Mouse (Mus musculus): ENCODE results near the gene Fpr1.

The Fpr1 gene

DNA sequence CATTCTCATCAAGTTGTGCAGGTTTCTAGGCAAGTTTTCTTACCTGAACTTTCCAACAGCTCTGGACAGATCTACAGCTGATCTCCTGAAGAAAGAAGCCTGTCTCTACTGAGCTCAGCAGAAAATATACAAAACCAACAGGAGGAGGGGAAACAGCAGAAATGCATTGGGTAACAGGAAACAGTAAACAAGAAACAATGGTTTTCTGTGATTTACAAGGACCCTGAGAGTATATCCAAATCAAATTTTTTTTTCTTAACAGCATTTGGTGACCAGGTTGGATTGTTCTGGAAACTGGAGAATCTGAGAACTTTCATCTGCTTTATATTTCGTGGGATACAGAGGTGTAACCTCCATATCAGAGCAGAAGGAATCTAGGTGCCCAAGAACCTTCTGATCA lies at the start of gene Fpr1:
TSS of gene Fpr1 (minus strand) at position 101 of the 400 bp plus-strand sequence.
- no peak for TF ChIP-seq GATA4 (IDR thresholded peaks at IDR 0.05; ENCODE audit: insufficient replicate concordance, low read length)

DNA sequence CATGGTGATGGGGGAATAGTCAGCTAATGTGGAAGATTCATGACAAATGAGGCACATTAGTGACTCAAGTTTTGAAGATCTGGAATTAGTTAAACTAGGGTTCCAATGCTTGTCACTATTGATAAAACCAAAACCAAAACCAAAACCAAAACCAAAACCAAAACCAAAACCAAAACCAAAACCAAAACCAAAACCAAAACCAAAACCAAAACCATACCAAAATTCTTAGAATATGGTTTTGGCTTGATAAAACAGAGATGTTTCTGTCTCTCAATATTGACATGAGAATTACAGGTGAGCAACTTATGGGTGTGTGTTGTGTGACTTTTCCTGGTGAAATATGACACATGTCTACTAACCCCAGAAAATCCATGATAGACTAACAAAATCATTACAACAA lies 34.0 kb upstream of the Fpr1 start:
- TF ChIP-seq GATA4 (IDR thresholded peaks at IDR 0.05; ENCODE audit: insufficient replicate concordance, low read length): no peak

DNA sequence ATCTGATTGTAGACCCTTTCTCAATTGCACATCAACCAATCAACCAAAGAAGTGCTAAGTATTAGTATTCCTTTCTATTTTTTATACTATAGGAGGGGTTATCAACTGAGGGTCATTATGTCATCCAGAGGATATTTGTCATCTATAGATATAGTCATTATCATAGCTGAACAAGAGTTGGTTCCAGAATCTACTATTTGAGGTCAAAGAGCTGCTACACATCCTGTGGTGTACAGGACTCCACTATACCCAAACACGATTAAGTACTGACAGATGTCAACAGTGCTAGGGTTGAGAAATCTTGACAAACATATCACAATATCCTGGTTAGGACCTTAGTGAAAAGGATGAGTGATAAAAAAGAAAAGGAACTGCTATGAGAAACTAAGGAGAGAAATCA lies 33.6 kb upstream of the Fpr1 start:
- TF ChIP-seq GATA4 (IDR thresholded peaks at IDR 0.05; ENCODE audit: insufficient replicate concordance, low read length): no peak

DNA sequence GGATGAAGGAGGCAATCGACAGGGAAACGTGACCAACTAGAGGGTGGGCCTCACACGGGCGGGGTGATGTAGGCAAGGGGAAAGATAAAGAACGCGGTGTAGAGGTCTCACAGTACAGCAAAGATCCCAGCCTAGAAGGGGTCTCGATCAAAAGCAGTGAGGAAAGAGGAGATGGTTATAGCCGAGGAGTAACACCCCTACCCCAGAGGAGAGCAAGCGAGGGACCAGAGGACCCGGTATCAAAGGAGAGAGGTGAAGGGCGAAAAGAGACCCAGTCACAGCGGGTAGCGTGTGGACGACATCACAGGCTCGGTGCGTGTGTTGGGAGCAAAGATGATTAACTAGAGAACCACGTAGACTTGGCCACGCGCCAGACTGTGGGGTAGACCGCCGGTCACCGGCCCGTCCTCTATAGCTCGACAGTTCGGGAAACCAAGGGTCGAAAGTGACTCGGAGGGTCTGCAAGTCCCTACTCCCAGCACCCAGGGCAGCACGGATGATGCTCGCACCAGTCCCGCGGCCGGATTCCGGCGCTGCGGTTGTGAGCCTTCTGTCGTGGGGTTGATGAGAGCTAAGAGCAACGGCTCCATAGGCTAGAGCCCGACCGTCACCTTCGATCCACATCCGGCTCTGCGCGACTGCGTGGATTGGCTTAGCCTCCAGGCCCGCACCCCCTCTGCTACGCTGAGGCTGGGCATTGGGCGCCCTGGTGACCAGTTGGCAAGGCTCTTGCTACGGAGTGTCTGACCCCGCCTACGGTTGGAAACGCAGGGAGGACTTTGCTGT lies 26.1 kb upstream of the Fpr1 start:
- TF ChIP-seq GATA4 (IDR thresholded peaks at IDR 0.05; ENCODE audit: insufficient replicate concordance, low read length): no peak

DNA sequence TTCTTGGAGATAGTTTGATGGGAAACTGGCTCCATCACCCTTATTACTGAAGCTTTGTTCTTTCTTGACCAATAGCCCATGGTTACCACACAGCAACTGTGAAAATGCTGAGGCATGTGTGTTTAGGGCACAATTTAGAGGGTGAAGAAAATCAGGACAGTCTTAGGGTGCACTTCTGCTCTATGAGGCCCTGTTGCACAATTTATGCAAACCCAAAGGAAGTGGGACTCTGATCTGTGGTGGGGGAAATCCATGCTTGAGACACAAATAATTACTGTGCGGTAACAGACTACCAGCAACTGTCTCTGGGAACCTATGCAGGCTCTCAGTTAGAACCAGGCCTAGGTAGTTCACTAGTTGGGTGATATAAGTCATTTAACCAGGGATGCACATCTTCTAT lies 17.0 kb upstream of the Fpr1 start:
- TF ChIP-seq GATA4 (IDR thresholded peaks at IDR 0.05; ENCODE audit: insufficient replicate concordance, low read length): no peak

DNA sequence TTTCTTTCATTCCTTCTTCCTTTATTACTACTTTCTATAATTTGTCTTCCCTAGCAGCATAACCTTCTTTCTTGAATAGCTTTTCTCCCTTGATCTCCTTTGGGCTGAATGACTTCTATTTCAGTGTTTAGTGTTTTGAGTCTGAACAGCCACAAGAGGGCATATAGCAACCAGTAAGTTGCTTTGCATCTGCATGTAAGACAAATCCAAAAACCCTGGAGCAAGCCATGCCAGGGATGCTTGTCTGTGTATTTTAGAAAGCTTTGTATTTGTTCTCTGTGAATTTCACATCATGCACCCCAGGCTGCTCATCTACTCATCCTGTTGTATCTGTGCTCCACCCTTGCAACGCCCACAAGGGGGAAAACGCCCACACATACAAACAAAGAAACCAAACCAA lies 15.5 kb upstream of the Fpr1 start:
- TF ChIP-seq GATA4 (IDR thresholded peaks at IDR 0.05; ENCODE audit: insufficient replicate concordance, low read length): no peak

DNA sequence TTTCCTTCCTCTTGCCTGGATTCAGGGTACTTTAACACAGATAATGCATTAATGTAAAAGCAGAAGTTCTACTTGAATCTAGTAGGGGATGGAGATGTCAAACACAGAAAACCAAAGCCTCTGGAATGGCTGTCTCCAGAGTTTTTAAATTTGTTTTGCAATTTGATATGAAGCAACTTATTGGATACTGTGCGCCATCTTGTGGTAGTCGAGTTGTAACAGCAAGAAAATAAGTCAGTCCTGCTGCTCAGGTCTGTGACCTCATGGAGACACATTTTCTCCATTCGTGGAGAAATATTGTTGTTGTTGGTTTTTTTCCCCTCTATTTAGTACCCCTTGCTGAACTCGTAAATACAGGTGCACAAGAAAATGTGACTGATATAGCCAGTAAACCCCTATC lies 12.3 kb upstream of the Fpr1 start:
- no peak for TF ChIP-seq GATA4 (IDR thresholded peaks at IDR 0.05; ENCODE audit: insufficient replicate concordance, low read length)

DNA sequence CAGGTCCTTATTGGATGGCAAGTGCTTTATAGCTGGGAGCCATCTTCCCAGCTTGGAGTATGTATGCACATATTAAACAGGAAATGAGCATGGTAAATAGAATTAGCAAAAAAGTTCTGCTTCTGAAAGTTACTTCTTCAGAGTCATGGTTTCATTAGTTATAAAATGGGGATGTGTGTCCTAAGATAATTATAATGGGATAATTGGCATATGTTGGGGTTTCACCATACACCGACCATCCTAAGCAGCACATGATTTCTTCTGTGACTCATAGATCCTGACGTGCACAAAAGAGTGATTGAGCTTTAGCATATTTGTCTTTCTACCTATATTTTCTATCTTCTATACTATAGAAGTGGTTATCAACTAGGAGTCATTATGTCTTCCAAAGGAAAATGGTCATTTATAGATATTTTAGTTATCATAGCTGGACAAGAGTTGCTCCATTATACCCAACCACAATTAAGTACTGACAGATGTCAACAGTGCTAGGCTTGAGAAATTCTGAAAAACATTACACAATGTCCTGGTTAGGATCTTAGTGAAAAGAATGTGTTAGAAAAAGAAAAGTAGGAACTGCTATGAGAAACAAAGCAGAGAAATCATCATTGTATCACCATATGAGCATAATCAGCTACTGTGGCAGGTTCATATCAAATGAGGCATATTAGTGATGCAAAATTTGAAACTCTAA lies 6.1 kb upstream of the Fpr1 start:
- TF ChIP-seq GATA4 (IDR thresholded peaks at IDR 0.05; ENCODE audit: insufficient replicate concordance, low read length): no peak

DNA sequence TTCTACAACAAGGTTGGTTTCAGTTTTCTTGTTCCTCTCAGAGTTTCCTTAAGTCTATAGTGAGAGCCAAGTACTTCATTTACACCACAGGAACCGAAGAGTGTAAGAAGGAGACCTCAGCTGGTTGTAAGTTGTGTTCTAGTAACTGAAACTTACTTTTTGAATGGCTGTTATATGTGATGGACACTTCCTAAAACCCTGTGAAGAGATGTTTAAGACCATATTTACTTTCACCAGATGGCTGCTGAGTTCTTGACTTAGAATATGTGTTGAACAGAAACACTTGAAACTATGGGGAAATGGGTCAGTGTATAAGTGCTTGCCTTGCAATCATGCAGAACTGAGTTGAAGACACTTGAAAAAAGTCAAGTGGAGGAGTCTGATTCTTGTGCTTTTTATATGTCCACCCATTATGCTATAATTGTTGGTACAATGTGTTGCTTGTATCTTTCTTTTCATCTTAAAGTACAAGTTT lies 4.1 kb upstream of the Fpr1 start, which contains the start of the genes Fpr2 and Fpr3:
TSS of gene Fpr2 (plus strand) at position 51 of the 475 bp plus-strand sequence.
TSS of gene Fpr3 (plus strand) at position 79 of the 475 bp plus-strand sequence.
- TF ChIP-seq GATA4 (IDR thresholded peaks at IDR 0.05; ENCODE audit: insufficient replicate concordance, low read length): no peak

DNA sequence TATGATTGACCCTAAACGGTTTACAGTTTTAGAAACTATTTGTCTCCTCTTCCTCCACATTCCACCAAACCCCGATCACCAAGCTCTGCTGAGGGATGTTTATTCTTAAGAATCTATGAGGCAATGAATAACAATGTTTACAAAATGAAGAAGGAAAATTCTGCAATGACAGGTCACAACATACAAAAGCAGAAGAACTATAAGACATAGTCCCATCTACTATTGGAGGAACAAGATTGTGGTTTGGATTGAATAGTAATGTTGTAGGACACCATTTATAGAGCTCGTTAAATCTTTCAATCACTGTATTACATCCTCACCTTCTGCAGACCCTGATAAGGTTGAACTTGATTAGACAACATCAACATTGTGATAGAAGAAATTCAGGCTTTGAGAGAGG lies 1.1 kb downstream of the Fpr1 start:
- TF ChIP-seq GATA4 (IDR thresholded peaks at IDR 0.05; ENCODE audit: insufficient replicate concordance, low read length): no peak

DNA sequence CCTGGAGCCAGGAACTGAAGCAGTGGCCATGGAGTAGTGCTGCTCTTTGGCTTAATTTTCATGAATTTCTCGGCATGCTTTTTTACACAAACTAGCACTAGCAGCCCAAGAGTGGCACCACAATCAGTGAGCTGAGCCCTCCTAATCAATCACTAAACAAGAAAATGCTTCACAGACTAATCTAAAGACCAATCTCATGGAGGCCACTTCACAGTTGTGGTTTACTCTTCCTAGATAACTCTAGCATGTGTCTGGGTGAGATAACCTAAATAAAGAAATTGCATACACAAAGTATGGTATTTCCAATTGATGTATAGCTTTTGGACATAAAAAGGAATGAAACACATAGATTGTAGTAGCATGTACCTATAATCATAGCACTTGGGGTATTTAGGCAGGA lies 4.4 kb downstream of the Fpr1 start:
- no peak for TF ChIP-seq GATA4 (IDR thresholded peaks at IDR 0.05; ENCODE audit: insufficient replicate concordance, low read length)

DNA sequence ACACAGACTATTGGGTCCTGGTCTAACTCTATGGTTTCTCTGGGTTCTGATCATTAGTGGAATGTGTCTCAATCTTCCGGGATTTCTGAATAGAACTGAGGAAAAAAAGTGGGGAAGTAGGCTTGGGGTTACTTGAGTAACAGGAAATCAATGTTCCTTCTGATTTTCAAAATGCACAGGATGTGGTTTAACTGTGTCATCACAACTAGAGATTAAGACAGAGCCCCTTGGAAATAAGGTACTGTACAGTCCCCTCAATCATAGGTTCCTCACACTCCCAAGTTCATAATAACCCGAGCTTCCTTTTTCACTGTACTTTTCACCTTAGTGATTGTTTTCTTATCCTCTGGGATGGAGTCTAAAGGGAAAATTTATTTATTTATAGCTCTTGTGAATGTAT lies 12.0 kb downstream of the Fpr1 start:
- TF ChIP-seq GATA4 (IDR thresholded peaks at IDR 0.05; ENCODE audit: insufficient replicate concordance, low read length): no peak

DNA sequence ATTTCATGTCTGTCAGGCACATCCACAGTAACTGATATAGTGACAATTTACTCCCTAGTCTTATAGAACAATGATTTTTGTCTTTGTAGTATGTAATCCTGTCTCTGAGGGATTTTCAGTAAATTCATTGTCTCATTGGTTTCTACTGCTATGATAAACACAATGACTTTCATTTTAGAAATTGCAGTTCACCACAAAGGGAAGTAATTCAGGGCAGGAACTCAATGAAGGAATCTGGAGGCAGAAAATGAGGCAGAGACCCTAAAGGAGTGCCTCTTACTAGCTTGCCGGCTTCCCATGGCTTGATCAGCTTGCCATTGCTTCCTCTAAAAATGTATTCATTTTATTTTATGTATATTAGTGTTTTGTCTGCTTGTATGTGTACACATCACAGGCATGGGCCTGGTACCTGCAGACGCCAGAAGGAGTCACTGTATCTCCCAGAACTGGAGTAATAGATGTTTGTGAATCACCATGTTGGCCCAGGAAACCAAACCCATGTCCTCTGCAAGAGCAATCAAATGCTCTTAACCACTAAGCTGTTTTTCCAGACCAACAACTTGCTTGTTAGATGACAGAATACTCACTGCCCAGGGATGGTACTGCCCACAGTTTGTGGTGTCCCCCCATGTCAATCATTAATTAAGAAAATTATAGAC lies 12.7 kb downstream of the Fpr1 start:
- TF ChIP-seq GATA4 (IDR thresholded peaks at IDR 0.05; ENCODE audit: insufficient replicate concordance, low read length): no peak

DNA sequence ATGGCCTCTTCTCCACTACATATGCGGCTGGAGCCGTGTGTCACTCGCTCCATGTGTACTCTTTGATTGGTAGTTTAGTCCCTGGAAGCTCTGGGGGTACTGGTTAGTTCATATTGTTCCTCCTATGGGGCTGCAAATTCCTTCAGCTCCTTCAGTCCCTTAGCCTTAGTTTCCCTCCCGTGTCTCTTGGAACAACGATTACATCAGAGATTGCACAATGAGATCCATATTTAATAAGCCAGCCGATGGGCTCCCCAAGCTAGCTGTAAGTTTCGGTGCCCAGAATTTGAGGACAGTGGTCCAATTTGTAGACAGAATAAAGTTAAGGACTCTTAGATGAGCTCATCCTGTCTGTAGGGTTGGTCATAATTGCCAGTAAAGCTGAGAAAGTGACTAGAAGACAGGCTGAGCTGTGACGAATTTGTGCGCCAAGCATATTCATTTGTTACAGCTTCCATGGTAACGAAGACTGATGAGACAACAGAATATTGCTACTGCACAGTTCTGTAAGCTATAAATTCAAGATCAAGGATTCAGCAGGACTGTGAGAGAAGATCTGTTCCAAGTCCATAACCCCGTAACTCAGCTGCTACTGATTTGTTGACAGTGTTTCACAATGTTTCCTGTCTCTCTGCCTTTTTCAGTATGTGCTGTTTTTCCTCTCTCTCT lies 16.8 kb downstream of the Fpr1 start:
- no peak for TF ChIP-seq GATA4 (IDR thresholded peaks at IDR 0.05; ENCODE audit: insufficient replicate concordance, low read length)

DNA sequence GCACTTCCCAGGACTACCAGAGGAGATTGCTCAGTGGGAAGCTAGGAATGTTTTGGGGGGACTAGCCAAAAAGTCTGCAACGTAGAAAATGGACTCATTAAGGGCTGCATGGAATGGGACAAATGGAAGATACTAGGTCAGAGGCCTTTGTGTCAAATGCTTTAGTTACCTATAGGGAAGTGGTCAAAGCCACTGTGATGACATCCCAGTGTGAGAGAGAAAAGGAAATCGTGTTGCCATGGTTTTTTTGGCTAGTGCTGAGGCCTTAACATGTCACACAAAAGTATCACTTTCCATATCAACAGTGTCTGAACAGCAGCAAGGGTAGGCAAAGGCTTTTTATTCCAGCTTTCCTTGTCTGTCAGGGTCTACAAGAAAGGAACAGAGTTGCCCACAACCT lies 18.6 kb downstream of the Fpr1 start:
- no peak for TF ChIP-seq GATA4 (IDR thresholded peaks at IDR 0.05; ENCODE audit: insufficient replicate concordance, low read length)
